Mouse (Mus musculus) C2C12 (cell line): ENCODE measurements at regions not wholly inside any gene's neighbourhood (a gene's known extent, or its start where the extent isn't known, plus 50 kb on each side); places are given as distances from the start of the nearest gene placed in this dataset.

ENCODE experiments used
- H3K27me3 ChIP-seq: one replicate; pipeline ENCODE4 v1.6.1; 2011; ENCODE audit not compliant: control insufficient read depth, insufficient read depth, insufficient read length
- H3K36me3 ChIP-seq: one replicate; pipeline ENCODE4 v1.6.1; 2011; ENCODE audit not compliant: control insufficient read depth, insufficient read depth
- H3K4me3 ChIP-seq: one replicate; pipeline ENCODE4 v1.5.1; 2011; ENCODE audit warnings: mild to moderate bottlenecking, control low read depth; ENCODE audit not compliant: poor library complexity, insufficient read depth, severe bottlenecking
- H3K79me2 ChIP-seq: one replicate; pipeline ENCODE4 v1.6.1; 2011; ENCODE audit not compliant: control insufficient read depth, insufficient read depth
- H3K79me3 ChIP-seq: one replicate; pipeline ENCODE4 v1.6.1; 2011; ENCODE audit warnings: low read depth, control low read depth
- H3ac ChIP-seq: one replicate; pipeline ENCODE3; 2011; ENCODE audit warnings: low read depth; ENCODE audit not compliant: control insufficient read depth, insufficient read length
- CEBPB ChIP-seq: IDR thresholded peaks from one replicate; pipeline ENCODE4 v1.6.1; 2011; ENCODE audit warnings: low read depth, mild to moderate bottlenecking, control low read depth, moderate library complexity
- CTCF ChIP-seq: IDR thresholded peaks from one replicate; pipeline ENCODE4 v1.5.1; 2011; ENCODE audit not compliant: control insufficient read depth, insufficient read depth, insufficient read length
- FOSL1 ChIP-seq: IDR thresholded peaks from one replicate; pipeline ENCODE4 v1.8.0; 2011; ENCODE audit warnings: mild to moderate bottlenecking, low read length; ENCODE audit not compliant: poor library complexity, insufficient read depth, severe bottlenecking
- MAX ChIP-seq: IDR thresholded peaks from one replicate; pipeline ENCODE4 v1.6.1; 2011; ENCODE audit warnings: mild to moderate bottlenecking, control low read depth
- MYOD1 ChIP-seq: IDR thresholded peaks from one replicate; pipeline ENCODE4 v1.6.1; 2011; ENCODE audit warnings: low read depth; ENCODE audit not compliant: control insufficient read depth, insufficient read length
- MYOG ChIP-seq: IDR thresholded peaks from one replicate; pipeline ENCODE4 v1.6.1; 2011; ENCODE audit not compliant: control insufficient read depth, insufficient read length; ENCODE audit errors: extremely low read depth
- USF1 ChIP-seq: IDR thresholded peaks from one replicate; pipeline ENCODE4 v1.6.1; 2011; ENCODE audit warnings: low read depth, mild to moderate bottlenecking, control low read depth, moderate library complexity

GRCm38 (mm10) chr5:73804556-73805230, 153.5 kb downstream of the Spata18 start:
- H3K36me3 ChIP-seq, result no peaks in the 10 kb centered on the region
- no peaks in the 10 kb centered on the region for H3K79me3 ChIP-seq
- no peak for TF ChIP-seq CEBPB
- no peak for TF ChIP-seq CTCF
- no peak overlapping the region for H3K4me3 ChIP-seq
- no peaks in the 10 kb centered on the region for H3K27me3 ChIP-seq
- no peaks in the 10 kb centered on the region for H3K79me2 ChIP-seq
- H3ac ChIP-seq, result no peak overlapping the region

- Histone ChIP-seq H3K4me3 (no peak overlapping the region), H3ac (no peak overlapping the region), H3K79me3 (no peaks in the 10 kb centered on the region), H3K27me3 (no peaks in the 10 kb centered on the region), H3K36me3 (no peaks in the 10 kb centered on the region), H3K79me2 (no peaks in the 10 kb centered on the region)
- TF ChIP-seq MYOG (no peak), MAX (no peak), CTCF (no peak), CEBPB (no peak), MYOD1 (no peak), FOSL1 (no peak), USF1 (no peak)
Observed at GRCm38 (mm10) chr5:73810660-73811059, 159.5 kb downstream of the Spata18 start.

- no peaks in the 10 kb centered on the region for H3K36me3 ChIP-seq
- H3K79me2 ChIP-seq, result no peaks in the 10 kb centered on the region
- H3K4me3 ChIP-seq, result no peak overlapping the region
- no peak overlapping the region for H3ac ChIP-seq
- H3K79me3 ChIP-seq, result no peaks in the 10 kb centered on the region
- TF ChIP-seq CTCF (no peak), MAX (no peak), MYOG (no peak), FOSL1 (no peak), USF1 (no peak), CEBPB (no peak), MYOD1 (no peak)
- H3K27me3 ChIP-seq, result no peaks in the 10 kb centered on the region
Observed at GRCm38 (mm10) chr5:73811094-73811521, 159.9 kb downstream of the Spata18 start.

- no peak overlapping the region for H3ac ChIP-seq
- no peaks in the 10 kb centered on the region for H3K27me3 ChIP-seq
- no peak overlapping the region for H3K4me3 ChIP-seq
- H3K36me3 ChIP-seq, result no peaks in the 10 kb centered on the region
- no peaks in the 10 kb centered on the region for H3K79me3 ChIP-seq
- H3K79me2 ChIP-seq, result no peaks in the 10 kb centered on the region
- no peak for TF ChIP-seq USF1
- TF ChIP-seq MYOD1, result no peak
- TF ChIP-seq CTCF, result no peak
- no peak for TF ChIP-seq MAX
- TF ChIP-seq FOSL1, result no peak
- TF ChIP-seq CEBPB, result no peak
- no peak for TF ChIP-seq MYOG
Observed at GRCm38 (mm10) chr5:73815752-73816151, 164.6 kb downstream of the Spata18 start.

GRCm38 (mm10) chr5:73817180-73817579, 166.0 kb downstream of the Spata18 start:
- H3K79me2 ChIP-seq, result no peaks in the 10 kb centered on the region
- no peak for TF ChIP-seq MAX
- no peak for TF ChIP-seq CTCF
- no peak for TF ChIP-seq USF1
- TF ChIP-seq CEBPB, result no peak
- no peak for TF ChIP-seq FOSL1
- no peak for TF ChIP-seq MYOD1
- TF ChIP-seq MYOG, result no peak
- H3K36me3 ChIP-seq, result no peaks in the 10 kb centered on the region
- H3K27me3 ChIP-seq, result no peaks in the 10 kb centered on the region
- no peak overlapping the region for H3K4me3 ChIP-seq
- no peaks in the 10 kb centered on the region for H3K79me3 ChIP-seq
- no peak overlapping the region for H3ac ChIP-seq

GRCm38 (mm10) chr5:73821956-73822545, 170.9 kb downstream of the Spata18 start:
- Histone ChIP-seq H3K27me3 (peaks cover 8% of the 10 kb centered on the region), H3K79me3 (no peaks in the 10 kb centered on the region), H3K79me2 (no peaks in the 10 kb centered on the region), H3K4me3 (no peak overlapping the region), H3K36me3 (no peaks in the 10 kb centered on the region), H3ac (no peak overlapping the region)
- TF ChIP-seq MYOD1 (no peak), MYOG (no peak), MAX (no peak), FOSL1 (no peak), CEBPB (no peak), CTCF (no peak), USF1 (no peak)
